Mouse (Mus musculus) lung, postnatal 0 days (tissue): ENCODE measurements around the gene Smim1. TPM values are rescaled to one million over a fixed set of nuclear protein-coding genes. Genes with fewer than 3 reads are reported as not detected.

ENCODE experiments used
- ATAC-seq: fragments of 200-750 bp; cut with Nextera tagmentation; 2 replicates; pipeline ENCODE4 v1.8.0; 2017; ENCODE audit warnings: moderate library complexity
- DNase-seq: peaks from one replicate; pipeline ENCODE4 v3.0.0-alpha.2; 2016; ENCODE audit warnings: low spot score
- H3K27ac ChIP-seq: fragments of 300-500 bp; sonication (generic); 2 replicates; pipeline ENCODE4 v1.5.1; 2014; ENCODE audit warnings: antibody characterized with exemption, mild to moderate bottlenecking, low read length, mixed read lengths
- H3K27me3 ChIP-seq: fragments of 300-500 bp; sonication (generic); replicated peaks from 2 replicates; pipeline ENCODE4 v1.6.1; 2014; ENCODE audit warnings: low read length, mixed read lengths; ENCODE audit not compliant: insufficient read depth
- H3K36me3 ChIP-seq: fragments of 300-500 bp; sonication (generic); 2 replicates; pipeline ENCODE4 v1.6.1; 2014; ENCODE audit warnings: low read length, mixed read lengths; ENCODE audit not compliant: insufficient read depth
- H3K4me1 ChIP-seq: fragments of 300-500 bp; sonication (generic); 2 replicates; pipeline ENCODE4 v1.6.1; 2014; ENCODE audit warnings: antibody characterized with exemption, low read depth, low read length, mixed read lengths; ENCODE audit not compliant: insufficient read depth
- H3K4me2 ChIP-seq: fragments of 300-500 bp; sonication (generic); replicated peaks from 2 replicates; pipeline ENCODE4 v1.6.1; 2014; ENCODE audit warnings: low read depth, mild to moderate bottlenecking, low read length, moderate library complexity, mixed read lengths
- H3K4me3 ChIP-seq: fragments of 300-500 bp; sonication (generic); 2 replicates; pipeline ENCODE4 v1.5.1; 2014; ENCODE audit warnings: low read depth, low read length
- H3K9ac ChIP-seq: fragments of 300-500 bp; sonication (generic); replicated peaks from 2 replicates; pipeline ENCODE4 v1.6.1; 2014; ENCODE audit warnings: low read depth, mild to moderate bottlenecking
- H3K9me3 ChIP-seq: fragments of 300-500 bp; sonication (generic); 2 replicates; pipeline ENCODE4 v1.6.1; 2016; ENCODE audit warnings: low read length, mixed read lengths
- CTCF ChIP-seq: IDR thresholded peaks from 2 replicates; pipeline ENCODE4 v1.5.1; 2016; ENCODE audit warnings: antibody characterized with exemption, mild to moderate bottlenecking
- EP300 ChIP-seq: IDR thresholded peaks from 2 replicates; pipeline ENCODE4 v1.6.1; 2016; ENCODE audit warnings: antibody characterized with exemption, mild to moderate bottlenecking, control low read depth
- WGBS: fragments of 180-500 bp; shearing (Covaris S2); extraction: QIAGEN DNeasy Blood & Tissue Kit; methylation state at CpG from one replicate; pipeline ENCODE4 v1.1.7; 2014; 5-methylcytosine and 5-hydroxymethylcytosine counted together
- polyA plus RNA-seq: library from polyadenylated mRNA; unstranded; fragments of >200 nt; fragmentation: Nextera tagmentation; extraction: Ambion mirVana; gene quantifications from 2 replicates; pipeline ENCODE4 v1.2.1, GENCODE M21; 2015

The Smim1 gene
- polyA plus RNA-seq, 1 experiment from 2014 or later, result 59.4 TPM

DNA sequence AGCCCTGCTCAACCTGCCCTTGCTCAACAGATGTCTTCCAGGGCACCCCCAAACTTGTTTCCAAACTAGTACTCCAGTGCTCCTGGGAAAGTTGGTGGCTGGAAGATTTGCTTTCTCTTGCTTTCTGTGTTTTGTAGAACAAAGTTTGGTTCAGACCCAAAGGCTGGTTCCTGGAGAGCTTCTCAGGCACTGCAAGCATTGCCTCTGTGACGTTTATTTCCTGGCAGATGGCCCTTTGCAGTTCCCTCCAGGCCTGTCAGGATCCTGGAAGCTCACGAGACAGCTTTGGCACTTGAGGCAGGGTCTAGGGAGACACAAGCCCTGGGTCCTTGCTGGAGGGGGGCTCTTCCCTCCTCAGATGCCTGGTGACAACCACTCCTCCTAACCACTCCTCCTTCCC, 30.6 kb upstream of the Smim1 start:
- no peak overlapping the region for H3K4me3 ChIP-seq
- ATAC-seq (no peak), DNase-seq (no peak)
- H3K36me3 ChIP-seq, result no peaks in the 10 kb centered on the region
- no peaks in the 10 kb centered on the region for H3K9me3 ChIP-seq
- no peak for TF ChIP-seq EP300
- TF ChIP-seq CTCF, result no peak
- H3K9ac ChIP-seq, result no peak overlapping the region
- no peak overlapping the region for H3K4me2 ChIP-seq
- 20% methylated on average over 2 of the region's 2 CpGs for WGBS
- no peaks in the 10 kb centered on the region for H3K4me1 ChIP-seq
- H3K27ac ChIP-seq, result no peak overlapping the region
- H3K27me3 ChIP-seq, result no peaks in the 10 kb centered on the region

DNA sequence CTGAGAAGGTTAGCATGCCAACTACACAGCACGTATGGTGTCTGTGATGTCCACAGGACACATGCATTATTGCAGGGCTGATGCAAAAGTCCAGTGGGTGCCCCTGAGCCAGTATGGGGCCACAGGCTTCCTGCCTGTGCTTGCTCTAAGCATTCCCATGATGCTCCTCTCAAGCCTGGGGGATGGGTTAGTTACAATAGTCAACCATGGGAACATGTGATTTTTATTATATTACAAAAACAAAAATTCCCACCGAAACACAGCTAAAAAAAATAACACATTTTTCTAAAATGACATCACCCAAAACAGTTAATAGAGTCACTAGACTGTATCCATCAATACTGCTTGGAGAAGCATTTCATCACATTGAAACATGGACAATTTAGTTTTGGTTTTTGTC, 30.0 kb upstream of the Smim1 start:
- WGBS, result 60% methylated on average over 2 of the region's 2 CpGs
- H3K27me3 ChIP-seq, result no peaks in the 10 kb centered on the region
- H3K9me3 ChIP-seq, result no peaks in the 10 kb centered on the region
- H3K4me2 ChIP-seq, result no peak overlapping the region
- no peak overlapping the region for H3K9ac ChIP-seq
- no peak overlapping the region for H3K4me3 ChIP-seq
- H3K4me1 ChIP-seq, result no peaks in the 10 kb centered on the region
- no peaks in the 10 kb centered on the region for H3K36me3 ChIP-seq
- H3K27ac ChIP-seq, result no peak overlapping the region
- DNase-seq (no peak), ATAC-seq (no peak)
- TF ChIP-seq CTCF, result no peak
- TF ChIP-seq EP300, result no peak

- TF ChIP-seq CTCF (no peak), EP300 (no peak)
- 76% methylated on average over 7 of the region's 7 CpGs for WGBS
These were observed 29.5 kb upstream of the Smim1 start for GRCm38 (mm10) chr4:154055482-154055881.

DNA sequence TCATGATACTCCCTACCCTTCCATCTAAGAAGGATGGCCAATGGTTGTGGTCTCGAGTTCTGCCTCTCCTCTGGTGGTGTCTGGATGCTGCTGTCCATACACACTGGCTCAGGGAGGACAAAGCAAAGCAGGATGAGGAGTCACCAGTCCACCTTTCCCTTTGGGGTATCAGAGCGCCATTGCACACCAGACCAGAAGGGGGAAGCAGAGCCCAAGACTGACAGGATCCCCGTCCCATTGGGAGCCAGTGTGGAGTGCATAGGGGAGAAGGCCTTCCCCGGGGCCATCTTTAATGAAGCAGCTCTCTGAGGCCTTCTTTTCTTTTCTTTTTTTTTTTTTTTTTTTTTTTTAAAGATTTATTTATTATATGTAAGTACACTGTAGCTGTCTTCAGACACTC, 27.0 kb upstream of the Smim1 start:
- no peak for ATAC-seq
- 61% methylated on average over 4 of the region's 4 CpGs for WGBS

More at GRCm38 (mm10) chr4:154055482-154055881, 29.5 kb upstream of the Smim1 start:
- H3K4me2 ChIP-seq, result no peak overlapping the region
- H3K9ac ChIP-seq, result no peak overlapping the region
- H3K27ac ChIP-seq, result no peak overlapping the region
- no peaks in the 10 kb centered on the region for H3K4me1 ChIP-seq
- H3K9me3 ChIP-seq, result no peaks in the 10 kb centered on the region
- H3K36me3 ChIP-seq, result no peaks in the 10 kb centered on the region
- no peak overlapping the region for H3K4me3 ChIP-seq
- no peaks in the 10 kb centered on the region for H3K27me3 ChIP-seq
- ATAC-seq (no peak), DNase-seq (no peak)

DNA sequence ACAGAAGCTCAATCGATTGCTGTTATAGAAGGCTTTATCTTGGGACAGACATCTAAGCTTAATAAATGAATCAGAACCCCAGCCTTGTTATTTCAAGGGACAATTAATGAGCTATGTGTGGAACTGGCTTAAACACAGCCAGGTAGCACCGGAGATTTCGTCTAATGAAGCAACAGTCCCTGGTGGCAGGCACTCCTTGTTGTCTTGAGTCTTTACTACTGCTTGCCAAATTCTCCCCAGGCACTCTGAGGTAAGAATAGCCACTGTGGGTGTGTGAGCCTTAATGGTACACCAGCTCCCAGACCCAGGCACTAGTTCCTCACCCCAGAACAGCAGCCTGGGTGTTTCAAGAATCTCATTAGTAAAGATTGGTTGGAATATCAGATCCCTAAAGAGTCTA, 25.4 kb upstream of the Smim1 start:
- DNase-seq (no peak), ATAC-seq (no peak)
- H3K4me3 ChIP-seq, result no peak overlapping the region
- no peaks in the 10 kb centered on the region for H3K27me3 ChIP-seq
- H3K4me1 ChIP-seq, result no peaks in the 10 kb centered on the region
- H3K4me2 ChIP-seq, result no peak overlapping the region
- no peaks in the 10 kb centered on the region for H3K36me3 ChIP-seq
- WGBS, result 78% methylated on average over 3 of the region's 3 CpGs
- H3K27ac ChIP-seq, result no peak overlapping the region
- TF ChIP-seq EP300 (no peak), CTCF (no peak)
- no peak overlapping the region for H3K9ac ChIP-seq
- no peaks in the 10 kb centered on the region for H3K9me3 ChIP-seq

More for the DNA sequence above, 27.0 kb upstream of the Smim1 start:
- Histone ChIP-seq H3K9me3 (no peaks in the 10 kb centered on the region), H3K27ac (no peak overlapping the region), H3K4me3 (no peak overlapping the region), H3K9ac (no peak overlapping the region), H3K27me3 (no peaks in the 10 kb centered on the region), H3K4me1 (no peaks in the 10 kb centered on the region), H3K4me2 (no peak overlapping the region), H3K36me3 (no peaks in the 10 kb centered on the region)
- DNase-seq, result no peak
- TF ChIP-seq EP300 (no peak), CTCF (peak; percentile 43)

DNA sequence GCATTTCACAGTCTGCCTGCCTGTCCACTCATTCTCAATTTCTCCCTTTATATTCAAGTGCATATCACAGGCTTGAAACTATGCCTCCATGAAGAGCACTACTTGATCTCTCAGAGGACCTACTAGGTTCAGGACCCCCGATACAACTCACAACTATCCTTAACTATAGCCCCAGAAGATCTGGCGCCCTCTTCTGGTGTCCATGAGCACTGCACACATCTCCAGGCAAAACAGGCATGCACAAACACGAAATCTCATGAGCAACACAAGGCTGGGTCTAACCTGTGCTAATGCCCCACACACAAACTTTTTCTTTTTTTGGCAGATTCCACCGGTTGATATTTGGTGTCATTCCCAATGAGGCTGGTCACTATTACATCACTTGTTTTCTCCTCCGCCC, 19.8 kb upstream of the Smim1 start:
- Histone ChIP-seq H3K4me1 (no peaks in the 10 kb centered on the region), H3K36me3 (no peaks in the 10 kb centered on the region), H3K4me3 (no peak overlapping the region), H3K27ac (no peak overlapping the region), H3K27me3 (no peaks in the 10 kb centered on the region), H3K9me3 (no peaks in the 10 kb centered on the region), H3K4me2 (no peak overlapping the region), H3K9ac (no peak overlapping the region)
- no peak for ATAC-seq
- DNase-seq, result no peak
- TF ChIP-seq EP300 (no peak), CTCF (no peak)
- 72% methylated on average over 5 of the region's 5 CpGs for WGBS

DNA sequence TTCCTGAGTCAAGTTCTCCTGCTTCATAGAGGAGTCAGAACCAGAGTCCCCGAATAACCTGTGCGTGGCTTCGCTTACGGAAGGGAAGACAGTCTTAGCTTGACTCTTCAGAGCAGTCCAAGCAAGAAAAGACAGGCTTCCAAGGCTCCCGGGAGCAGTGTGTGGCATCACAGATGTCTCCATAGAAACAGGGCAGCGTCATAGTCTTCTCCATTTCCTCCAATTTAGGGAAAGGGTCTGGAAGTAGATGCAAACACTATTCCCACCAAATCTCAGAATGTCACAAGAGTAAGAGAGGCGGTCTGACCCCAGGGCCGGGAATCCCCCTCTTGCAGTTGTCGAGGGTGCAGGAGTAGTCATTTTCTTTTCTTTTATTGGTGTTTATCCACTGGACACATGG, 16.5 kb upstream of the Smim1 start, which contains the start of gene Ccdc27:
Ccdc27 (minus strand) TSS at position 101 of the 400 bp plus-strand sequence.
- Histone ChIP-seq H3K27me3 (no peaks in the 10 kb centered on the region), H3K27ac (no peak within 1 kb of the TSS), H3K4me1 (no peaks in the 10 kb centered on the region), H3K36me3 (no peaks in the 10 kb centered on the region), H3K9ac (no peak within 1 kb of the TSS), H3K9me3 (no peaks in the 10 kb centered on the region), H3K4me2 (no peak within 1 kb of the TSS), H3K4me3 (no peak within 1 kb of the TSS)
- WGBS, result 79% methylated on average over 9 of the region's 9 CpGs
- ATAC-seq (no peak), DNase-seq (no peak)
- TF ChIP-seq CTCF (no peak), EP300 (no peak)
